Mouse (Mus musculus) spleen, postnatal 14 days (tissue): ENCODE measurements around the gene Hormad2.

Experiments
- DNase-seq, 2 experiments: peaks; one replicate each; pipeline ENCODE4 v3.0.0; 2021 to 2022; ENCODE audit warnings: low spot score in 2 of 2

Hormad2 gene

DNA sequence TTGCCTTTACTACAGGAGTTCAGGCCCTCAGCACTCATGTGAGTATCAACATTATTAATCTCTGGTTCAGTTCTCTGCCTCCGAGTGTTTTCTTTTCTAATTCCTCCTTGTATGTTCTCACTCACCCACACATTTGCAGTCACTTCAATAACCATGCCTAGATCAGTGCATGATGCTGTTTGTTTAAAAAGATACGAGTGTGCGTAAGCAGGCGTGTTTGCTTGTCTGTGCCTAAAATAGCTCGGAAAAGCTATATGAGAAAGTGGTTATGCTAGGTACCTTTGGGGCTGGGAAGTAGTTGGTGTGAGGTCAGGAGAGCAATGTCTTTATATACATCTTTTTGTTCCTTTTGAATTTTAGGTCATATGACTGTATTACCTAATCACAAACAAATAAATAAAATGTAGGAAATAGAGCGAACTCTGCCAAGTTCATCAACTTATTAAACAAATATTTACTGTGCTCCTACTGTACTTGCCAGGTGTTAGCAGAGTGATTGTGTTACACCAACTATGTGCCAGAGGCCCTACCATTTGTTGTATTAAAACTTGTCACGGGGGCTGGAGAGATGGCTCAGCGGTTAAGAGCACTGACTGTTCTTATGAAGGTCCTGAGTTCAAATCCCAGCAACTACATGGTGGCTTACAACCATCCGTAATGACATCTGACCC is 100.7 kb downstream of the Hormad2 start:
- no peak for DNase-seq

DNA sequence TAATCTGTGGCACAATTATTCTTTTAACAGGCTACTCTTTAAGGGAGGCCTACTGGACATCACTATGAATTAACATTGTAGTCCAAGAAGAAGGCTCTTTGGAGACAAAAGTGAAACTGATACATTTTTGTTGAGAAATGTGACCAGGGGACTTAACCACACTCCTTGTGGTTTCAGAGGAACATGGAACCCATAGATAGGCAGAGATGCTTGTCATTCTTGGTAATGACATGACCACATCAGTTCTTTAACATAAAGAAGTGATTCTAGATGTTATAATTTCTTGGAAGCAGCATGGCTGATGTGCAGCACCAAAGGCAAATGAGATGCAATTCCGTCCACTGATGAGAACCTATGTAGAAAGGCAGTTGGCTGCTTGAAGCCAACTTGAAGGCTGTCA is 101.6 kb downstream of the Hormad2 start:
- no peak for DNase-seq

DNA sequence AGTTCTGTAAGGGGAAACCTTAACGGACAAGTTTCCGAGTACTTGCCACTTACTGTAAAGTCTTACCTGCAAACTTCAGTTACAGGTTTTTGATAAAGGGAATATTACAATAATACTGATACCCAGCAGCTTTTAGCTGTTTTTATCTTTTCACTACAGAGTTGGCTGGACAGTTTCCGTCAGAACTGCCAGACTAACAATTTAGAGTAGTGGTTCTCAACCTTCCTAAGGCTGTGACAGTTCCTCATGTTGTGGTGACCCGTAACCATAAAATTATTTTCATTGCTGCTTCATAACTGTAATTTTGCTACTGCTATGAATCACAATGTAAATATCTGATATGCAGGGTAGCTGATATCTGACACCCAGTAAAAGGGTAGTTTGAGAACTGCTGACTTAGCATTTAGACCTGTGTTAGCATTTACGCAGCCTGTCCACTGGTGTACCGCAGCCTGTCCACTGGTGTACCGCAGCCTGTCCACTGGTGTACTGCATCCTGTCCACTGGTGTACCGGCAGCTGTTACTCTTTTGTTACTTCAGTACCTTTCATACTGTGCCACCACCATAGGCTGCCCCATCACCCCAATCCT is 104.1 kb downstream of the Hormad2 start:
- no peak for DNase-seq

- no peak for DNase-seq
Observed at GRCm38 (mm10) chr11:4335810-4336692, 104.9 kb downstream of the Hormad2 start.

DNA sequence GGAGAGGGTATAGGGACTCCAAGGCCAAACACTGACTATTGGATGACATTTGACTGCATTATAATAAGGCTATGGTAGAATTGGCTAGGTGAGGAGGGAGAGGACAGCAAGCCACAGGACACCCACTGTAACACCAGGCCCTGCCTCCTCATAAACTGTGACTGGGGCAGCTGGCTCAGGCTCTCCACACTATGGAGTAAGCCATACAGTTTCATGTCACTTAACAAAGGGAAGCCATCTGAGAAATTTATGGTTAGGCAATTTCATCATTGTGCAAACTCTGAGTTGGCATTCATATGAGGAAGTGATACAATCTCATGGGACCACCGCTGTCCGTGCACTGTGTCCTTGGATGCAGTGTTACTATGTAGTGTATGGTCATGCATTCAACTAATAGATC is 107.9 kb downstream of the Hormad2 start:
- no peak for DNase-seq

GRCm38 (mm10) chr11:4328188-4328587 is 112.7 kb downstream of the Hormad2 start:
- no peak for DNase-seq

DNA sequence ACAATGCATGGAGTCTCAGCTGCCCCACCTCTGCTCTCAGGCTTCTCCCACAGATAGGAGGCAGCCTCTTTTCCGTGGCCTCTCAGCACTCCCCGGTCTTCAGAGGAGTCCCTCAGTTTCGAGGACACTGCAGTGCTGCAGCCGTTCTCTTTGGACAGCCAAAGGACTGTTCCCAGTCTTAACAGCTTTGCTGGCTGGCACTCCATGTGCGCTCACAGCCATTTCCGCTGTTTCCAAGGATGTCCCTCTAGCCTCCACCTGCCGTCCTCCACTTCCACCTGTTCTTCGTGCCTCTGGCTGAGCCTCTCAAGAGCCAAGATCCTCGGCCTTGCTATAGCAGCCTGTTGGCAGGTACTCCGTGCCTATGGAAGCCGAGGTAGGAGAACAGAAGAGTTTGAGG is 117.4 kb downstream of the Hormad2 start:
- no peak for DNase-seq

DNA sequence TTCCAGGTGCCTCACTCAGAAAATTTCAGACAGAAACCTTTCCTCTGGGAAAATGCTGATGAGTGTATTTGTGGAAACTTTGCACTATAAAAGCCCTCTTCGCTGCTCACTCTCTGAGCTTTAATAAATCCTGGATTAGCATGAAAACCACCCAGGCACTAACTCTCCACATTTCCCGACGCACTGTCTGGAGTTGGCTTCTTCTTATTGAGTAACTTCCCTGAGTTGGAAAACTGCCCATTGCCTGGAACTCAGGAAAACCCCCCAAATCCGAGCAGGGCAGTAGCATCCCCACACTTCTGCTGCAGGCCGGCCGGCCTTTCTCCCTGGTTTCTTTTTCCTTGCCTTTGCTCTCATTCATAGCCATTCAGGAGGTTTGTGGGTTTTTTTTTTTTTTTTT is 118.0 kb downstream of the Hormad2 start:
- no peak for DNase-seq

DNA sequence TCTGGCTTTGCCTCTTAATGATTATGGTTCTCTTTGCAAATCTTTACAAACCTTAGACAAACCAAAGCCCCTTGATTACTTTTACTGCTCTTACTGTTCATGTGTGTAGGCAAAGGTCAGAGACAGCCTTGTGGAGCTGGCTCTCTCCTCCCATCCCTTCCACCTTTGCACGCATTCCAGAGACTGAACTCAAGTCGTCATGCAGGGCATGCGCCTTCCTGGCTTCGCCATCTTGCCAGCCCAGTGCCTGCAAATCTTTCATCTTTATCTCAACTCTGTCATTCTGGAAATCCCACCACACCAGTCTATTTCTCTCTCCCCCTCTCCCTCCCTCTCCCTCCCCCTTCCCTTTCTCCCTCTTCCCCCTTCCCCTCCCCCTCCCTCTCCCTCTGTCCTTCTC is 120.0 kb downstream of the Hormad2 start:
- DNase-seq, result no peak

DNA sequence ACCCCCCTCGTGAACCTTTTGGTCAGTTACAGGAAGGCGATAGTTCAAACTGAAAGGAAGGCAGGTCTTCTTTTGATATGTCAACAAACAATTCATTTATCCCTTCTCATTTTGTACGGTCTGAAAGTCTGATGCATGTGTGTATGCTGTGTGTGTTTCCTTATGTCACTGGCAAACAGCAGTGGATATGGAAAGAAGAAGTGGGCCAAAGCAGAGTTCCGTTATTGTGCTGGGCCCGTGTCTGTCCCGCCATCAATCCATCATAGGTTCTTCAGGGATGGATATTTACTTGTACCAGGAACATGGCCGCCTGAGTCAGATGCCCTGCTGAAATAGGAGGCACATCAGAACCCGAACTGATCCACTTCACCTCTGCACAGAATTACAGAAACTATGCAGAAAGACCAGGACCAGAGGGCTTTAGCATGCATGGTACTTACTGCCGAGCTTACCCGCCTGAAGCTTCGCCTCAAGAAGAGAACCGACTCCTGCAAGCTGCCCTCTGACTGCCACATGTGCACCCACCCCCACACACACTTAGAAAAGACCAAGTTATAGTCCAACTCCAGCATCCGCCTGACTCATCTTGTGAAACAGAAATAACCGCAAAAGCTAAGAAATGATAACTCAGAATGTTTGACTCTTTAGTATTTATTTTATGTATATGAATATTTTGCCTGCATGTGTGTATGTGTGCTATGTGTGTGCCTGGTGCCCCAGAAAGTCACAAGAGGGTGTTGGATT is 121.5 kb downstream of the Hormad2 start:
- DNase-seq, result no peak

GRCm38 (mm10) chr11:4318011-4318410 is 122.9 kb downstream of the Hormad2 start:
- DNase-seq, result no peak

- no peak for DNase-seq
Observed at GRCm38 (mm10) chr11:4317287-4317686, 123.6 kb downstream of the Hormad2 start.

DNA sequence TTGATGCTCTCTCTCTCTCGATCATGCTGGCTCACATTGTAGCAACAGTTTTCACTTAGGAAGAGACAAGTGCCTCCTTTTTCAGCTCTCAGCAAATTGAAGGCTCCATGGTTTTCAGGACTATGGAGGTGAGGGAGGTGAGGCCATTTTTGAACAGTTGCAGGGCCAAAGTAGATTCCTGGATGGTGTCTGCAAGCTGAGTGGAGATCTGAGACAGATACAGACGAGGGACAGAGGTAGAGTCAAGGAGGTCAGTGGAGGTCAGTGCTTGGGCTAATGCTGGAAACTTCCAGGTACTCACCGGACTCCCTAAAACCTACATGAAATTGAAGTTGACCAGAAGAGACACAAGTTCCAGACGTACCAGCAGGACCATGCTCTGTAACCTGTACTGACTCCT is 128.7 kb downstream of the Hormad2 start:
- no peak for DNase-seq

GRCm38 (mm10) chr11:4310324-4310723 is 130.6 kb downstream of the Hormad2 start:
- no peak for DNase-seq

DNA sequence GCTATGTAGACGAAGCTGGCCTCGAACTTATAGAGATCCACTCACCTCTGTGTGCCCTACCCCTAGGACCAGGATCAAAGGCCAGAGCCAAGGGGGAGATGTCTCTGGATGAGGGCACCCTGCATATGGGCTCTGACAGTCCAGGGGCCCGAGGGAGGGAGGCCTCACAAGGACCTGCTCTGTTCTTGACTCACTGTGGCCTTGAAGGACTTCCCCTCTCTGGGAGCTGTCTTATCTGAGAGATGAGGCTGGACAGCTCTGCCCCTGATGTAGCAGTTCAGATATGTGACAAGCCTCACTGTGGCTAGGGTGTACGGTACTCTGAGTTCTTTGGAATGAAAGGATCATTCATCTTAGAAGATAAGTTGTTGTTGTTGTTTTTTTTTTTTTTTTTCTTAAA is 131.3 kb downstream of the Hormad2 start:
- no peak for DNase-seq

GRCm38 (mm10) chr11:4308514-4309450 is 132.1 kb downstream of the Hormad2 start:
- no peak for DNase-seq

- DNase-seq, result no peak
Observed at GRCm38 (mm10) chr11:4308060-4308513, 132.8 kb downstream of the Hormad2 start.

- DNase-seq, result no peak
Observed at GRCm38 (mm10) chr11:4306086-4306485, 134.8 kb downstream of the Hormad2 start.

DNA sequence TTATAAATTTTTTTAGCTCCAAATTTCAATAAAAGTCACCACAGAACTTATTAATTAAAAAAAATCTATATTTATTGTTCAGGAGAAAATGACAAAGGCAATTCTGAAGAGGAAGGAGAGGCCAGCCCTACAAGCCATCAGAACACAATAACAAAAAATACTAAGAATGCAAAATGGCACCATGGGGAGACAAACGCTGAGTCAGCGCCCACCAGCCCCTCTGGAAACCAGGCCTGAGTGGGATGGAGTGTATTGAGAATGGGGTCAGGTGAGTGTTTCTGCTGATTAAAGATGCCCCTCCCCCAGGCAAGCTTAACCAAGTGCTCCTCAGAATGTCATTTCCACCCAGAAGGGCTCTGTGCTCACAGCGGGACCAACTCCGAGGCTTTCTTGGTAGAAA is 135.8 kb downstream of the Hormad2 start:
- no peak for DNase-seq

DNA sequence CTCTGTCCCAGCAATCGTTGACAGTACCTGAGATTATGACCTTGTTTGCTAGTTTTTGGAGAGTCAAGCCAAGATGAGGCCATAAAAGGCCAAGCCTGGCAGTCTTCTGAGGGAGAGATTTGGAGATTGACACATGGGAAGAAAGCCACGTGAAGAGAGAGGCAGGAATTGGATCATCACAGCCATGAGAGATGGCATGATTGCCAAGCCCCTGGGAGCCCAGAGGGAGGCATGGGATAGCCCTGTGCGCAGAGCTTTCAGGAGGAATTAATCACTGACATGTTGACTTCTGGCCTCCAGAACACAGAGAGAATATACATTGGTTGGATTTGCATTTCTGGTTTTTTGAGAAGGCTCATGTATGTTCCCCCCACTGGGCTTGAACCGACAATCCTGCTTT is 136.7 kb downstream of the Hormad2 start:
- no peak for DNase-seq

DNA sequence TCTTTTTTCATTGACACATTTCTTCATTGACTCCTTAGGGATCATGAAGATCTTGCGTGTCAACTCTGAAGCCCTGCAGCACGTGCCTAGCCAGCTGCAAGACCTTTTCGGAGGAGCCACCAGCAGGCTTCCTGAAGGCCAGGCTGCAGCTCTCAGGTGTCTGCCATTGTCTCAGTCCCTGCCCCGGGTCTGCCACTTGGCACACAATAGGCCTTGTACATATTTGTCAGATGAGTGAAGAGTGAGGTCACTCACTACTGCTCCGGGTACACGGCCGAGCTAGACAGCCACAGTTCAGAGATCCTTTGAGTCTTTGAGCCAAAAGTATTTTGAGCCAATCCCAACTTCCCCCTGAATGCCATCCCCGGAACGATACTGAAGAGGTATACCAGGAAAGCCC is 137.9 kb downstream of the Hormad2 start:
- no peak for DNase-seq
